Mouse (Mus musculus) cerebellum, adult 2 months (tissue): Measurements from ENCODE around the gene Scnn1b. TPM values are rescaled to one million over a fixed set of nuclear protein-coding genes. Genes with fewer than 3 reads are reported as not detected.

ENCODE experiments used
- DNase-seq, 2 experiments: peaks; one replicate each; pipeline ENCODE4 v3.0.0; 2021
- H3K27ac ChIP-seq: fragments of 200-500 bp; 2 replicates; pipeline ENCODE4 v1.5.1; 2012; ENCODE audit warnings: low read length, control low read depth, inconsistent platforms; ENCODE audit not compliant: insufficient read depth
- H3K27me3 ChIP-seq: fragments of 200-500 bp; 2 replicates; pipeline ENCODE4 v1.6.1; 2012; ENCODE audit warnings: inconsistent platforms, mild to moderate bottlenecking, low read length, moderate library complexity; ENCODE audit not compliant: control insufficient read depth, insufficient read depth
- H3K4me1 ChIP-seq: fragments of 200-500 bp; 2 replicates; pipeline ENCODE4 v1.6.1; 2011; ENCODE audit warnings: low read length; ENCODE audit not compliant: control insufficient read depth, insufficient read depth
- H3K4me3 ChIP-seq: fragments of 200-500 bp; replicated peaks from 2 replicates; pipeline ENCODE3; 2011; ENCODE audit warnings: mild to moderate bottlenecking, low read depth, low read length, control low read depth; ENCODE audit not compliant: insufficient read depth
- CTCF ChIP-seq: fragments of 200-500 bp; IDR thresholded peaks from 2 replicates; pipeline ENCODE4 v1.5.1; 2011; ENCODE audit warnings: low read depth, mild to moderate bottlenecking, control low read depth, low read length, moderate library complexity, borderline replicate concordance; ENCODE audit not compliant: insufficient read depth
- POLR2A ChIP-seq: fragments of 200-500 bp; IDR thresholded peaks from 2 replicates; pipeline ENCODE4 v1.6.1; 2011; ENCODE audit warnings: low read length, control low read depth, borderline replicate concordance; ENCODE audit not compliant: insufficient read depth
- WGBS: fragments of 180-500 bp; shearing (Covaris S2); methylation state at CpG from one replicate; pipeline ENCODE4 v1.1.7; 2018; 5-methylcytosine and 5-hydroxymethylcytosine counted together
- polyA plus RNA-seq: library from polyadenylated mRNA; depleted of rRNA; stranded (reverse); fragments of >200 nt; gene quantifications from 2 replicates; pipeline ENCODE4 v1.2.3, GENCODE M21; 2012; rRNA removed

The Scnn1b gene
- polyA plus RNA-seq, 1 experiment: 1.5 TPM

DNA sequence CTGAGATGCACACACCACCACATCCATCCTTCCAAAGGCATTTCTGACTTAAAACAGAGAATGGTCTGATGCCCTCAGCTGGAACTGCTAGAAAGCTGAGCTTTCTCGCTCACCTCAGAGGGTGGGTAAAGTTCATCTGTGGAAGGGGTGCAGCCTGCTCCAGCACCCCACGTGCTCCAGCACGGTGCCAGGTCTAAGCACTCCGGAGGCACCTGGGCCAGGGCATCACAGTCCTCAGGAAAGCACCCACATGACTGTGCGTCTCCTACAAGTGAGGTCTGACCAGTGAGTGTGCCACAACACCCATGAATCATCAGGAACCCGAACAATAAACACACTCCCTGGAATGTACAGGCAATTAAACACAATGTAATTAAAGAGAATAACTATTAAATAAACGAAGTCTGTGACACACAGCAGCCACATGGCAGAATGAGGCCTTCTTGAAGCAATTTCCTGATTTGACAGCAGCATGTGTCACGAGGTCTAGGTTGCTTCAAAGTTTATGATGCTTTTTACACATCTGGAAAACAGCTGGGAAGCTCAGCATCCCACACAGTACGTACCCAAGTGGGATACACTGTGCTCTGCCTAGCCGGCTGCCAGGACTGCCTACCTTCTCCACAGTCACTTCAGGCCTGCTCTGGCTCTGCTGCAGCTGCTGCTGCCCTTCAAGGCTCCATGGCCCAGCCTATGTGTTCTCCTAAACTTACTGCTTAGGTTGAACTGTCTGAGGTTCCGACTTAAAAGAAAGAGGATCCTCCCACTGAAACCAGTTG, 90.2 kb downstream of the Scnn1b start:
- Histone ChIP-seq H3K27me3 (no peaks in the 10 kb centered on the region), H3K4me3 (no peak overlapping the region), H3K4me1 (no peaks in the 10 kb centered on the region), H3K27ac (no peak overlapping the region)
- 89% methylated on average over 11 of the region's 11 CpGs for WGBS
- TF ChIP-seq CTCF (no peak), POLR2A (no peak)
- DNase-seq: no peak

- DNase-seq: no peak
- no peak for TF ChIP-seq POLR2A
- TF ChIP-seq CTCF: no peak
- no peak overlapping the region for H3K27ac ChIP-seq
- H3K4me3 ChIP-seq: no peak overlapping the region
- H3K4me1 ChIP-seq: no peaks in the 10 kb centered on the region
- WGBS: 93% methylated on average over 12 of the region's 12 CpGs
- H3K27me3 ChIP-seq: no peaks in the 10 kb centered on the region
Observed at GRCm38 (mm10) chr7:121955802-121956201, 91.0 kb downstream of the Scnn1b start.

GRCm38 (mm10) chr7:121961913-121962570, 97.2 kb downstream of the Scnn1b start:
- no peaks in the 10 kb centered on the region for H3K4me1 ChIP-seq
- no peak overlapping the region for H3K27ac ChIP-seq
- H3K4me3 ChIP-seq: no peak overlapping the region
- no peak for TF ChIP-seq CTCF
- TF ChIP-seq POLR2A: no peak
- WGBS: 77% methylated on average over 7 of the region's 7 CpGs
- no peak for DNase-seq
- no peaks in the 10 kb centered on the region for H3K27me3 ChIP-seq

- Histone ChIP-seq H3K27ac (no peak overlapping the region), H3K27me3 (no peaks in the 10 kb centered on the region), H3K4me3 (no peak overlapping the region), H3K4me1 (no peaks in the 10 kb centered on the region)
- no peak for DNase-seq
- 96% methylated on average over 3 of the region's 3 CpGs for WGBS
- TF ChIP-seq CTCF: no peak
- no peak for TF ChIP-seq POLR2A
Observed at GRCm38 (mm10) chr7:121962571-121962959, 97.7 kb downstream of the Scnn1b start.

GRCm38 (mm10) chr7:121963883-121964398, 99.1 kb downstream of the Scnn1b start:
- no peak overlapping the region for H3K4me3 ChIP-seq

GRCm38 (mm10) chr7:121966169-121966568, 101.3 kb downstream of the Scnn1b start:
- H3K4me3 ChIP-seq: no peak overlapping the region
- DNase-seq: no peak
- H3K27ac ChIP-seq: no peak overlapping the region
- no peaks in the 10 kb centered on the region for H3K4me1 ChIP-seq
- H3K27me3 ChIP-seq: no peaks in the 10 kb centered on the region
- WGBS: 89% methylated on average over 7 of the region's 7 CpGs
- TF ChIP-seq CTCF: no peak
- no peak for TF ChIP-seq POLR2A

More at GRCm38 (mm10) chr7:121963883-121964398, 99.1 kb downstream of the Scnn1b start:
- no peak overlapping the region for H3K27ac ChIP-seq
- H3K4me1 ChIP-seq: no peaks in the 10 kb centered on the region
- DNase-seq: peak; percentile 49 to 79
- no peak for TF ChIP-seq POLR2A
- TF ChIP-seq CTCF: peak; percentile 61; the same call in 1 of the 2 replicates
- 51% methylated on average over 6 of the region's 6 CpGs for WGBS
- H3K27me3 ChIP-seq: no peaks in the 10 kb centered on the region

Other genes starting within 250 kb of the Scnn1b start
- 26.0 and 28.4 TPM in 2 replicates for gene Usp31, start 157.8 kb upstream of the Scnn1b start, polyA plus RNA-seq
- gene Scnn1g, start 130.6 kb upstream of the Scnn1b start, polyA plus RNA-seq: 2.7 and 3.2 TPM in 2 replicates
- gene Cog7, start 116.7 kb downstream of the Scnn1b start, polyA plus RNA-seq: 32.3 and 32.6 TPM in 2 replicates
- gene Gga2, start 156.2 kb downstream of the Scnn1b start, polyA plus RNA-seq: 22.8 and 23.1 TPM in 2 replicates
- gene Ubfd1, start 202.1 kb downstream of the Scnn1b start, polyA plus RNA-seq: 52.0 and 56.9 TPM in 2 replicates
- 4.8 and 6.2 TPM in 2 replicates for gene Ears2, start 202.2 kb downstream of the Scnn1b start, polyA plus RNA-seq
- 204 and 236 TPM in 2 replicates for gene Ndufab1, start 236.8 kb downstream of the Scnn1b start, polyA plus RNA-seq